Mouse (Mus musculus) adrenal gland, postnatal 10 days (tissue): ENCODE measurements at regions not wholly inside any gene's neighbourhood (a gene's known extent, or its start where the extent isn't known, plus 50 kb on each side); places are given as distances from the start of the nearest gene placed in this dataset.

Experiments used
- DNase-seq: peaks from one replicate; pipeline ENCODE4 v3.0.0; 2021; ENCODE audit warnings: mixed read lengths

- no peak for DNase-seq
Observed at GRCm38 (mm10) chr9:61176856-61177255, 195.3 kb upstream of the Tle3 start.

GRCm38 (mm10) chr9:61186541-61187420 is 185.4 kb upstream of the Tle3 start:
- no peak for DNase-seq

GRCm38 (mm10) chr9:61187713-61188399 is 184.3 kb upstream of the Tle3 start:
- no peak for DNase-seq

GRCm38 (mm10) chr9:61189295-61189694 is 182.9 kb upstream of the Tle3 start:
- DNase-seq = no peak

GRCm38 (mm10) chr9:61199077-61199753 is 173.0 kb upstream of the Tle3 start:
- peak; percentile 40 for DNase-seq

GRCm38 (mm10) chr9:61199891-61200290 is 172.3 kb upstream of the Tle3 start:
- DNase-seq = no peak

- DNase-seq = peak; percentile 12
Observed at GRCm38 (mm10) chr9:61200295-61200955, 171.7 kb upstream of the Tle3 start.

GRCm38 (mm10) chr9:61205049-61205448 is 167.1 kb upstream of the Tle3 start:
- DNase-seq = no peak

GRCm38 (mm10) chr9:61206725-61207365 is 165.3 kb upstream of the Tle3 start:
- no peak for DNase-seq

GRCm38 (mm10) chr9:61207423-61208150 is 164.6 kb upstream of the Tle3 start:
- no peak for DNase-seq

- no peak for DNase-seq
Observed at GRCm38 (mm10) chr9:61211627-61212026, 160.5 kb upstream of the Tle3 start.

GRCm38 (mm10) chr9:61214943-61215342 is 157.2 kb upstream of the Tle3 start:
- DNase-seq = no peak

- DNase-seq = no peak
Observed at GRCm38 (mm10) chr9:61216012-61216770, 156.0 kb upstream of the Tle3 start.

GRCm38 (mm10) chr9:61220017-61220416 is 152.1 kb upstream of the Tle3 start:
- no peak for DNase-seq

- no peak for DNase-seq
Observed at GRCm38 (mm10) chr9:61222212-61223003, 149.8 kb upstream of the Tle3 start.

GRCm38 (mm10) chr9:61225020-61225652 is 147.0 kb upstream of the Tle3 start:
- no peak for DNase-seq

- no peak for DNase-seq
Observed at GRCm38 (mm10) chr9:61225882-61226281, 146.3 kb upstream of the Tle3 start.

- DNase-seq = peak; percentile 39
Observed at GRCm38 (mm10) chr9:61226596-61227384, 145.4 kb upstream of the Tle3 start.
